Mouse (Mus musculus) layer of hippocampus, postnatal 10 days (tissue): ENCODE results near the gene Cdx2. TPM values are rescaled to one million over a fixed set of nuclear protein-coding genes. Genes with fewer than 3 reads are reported as not detected.

Source experiments
- DNase-seq, 2 experiments: peaks; one replicate each; pipeline ENCODE4 v3.0.0; 2021; ENCODE audit warnings: low spot score in 2 of 2
- microRNA-seq, 2 experiments: library from miRNA; unstranded; fragments of <30 nt; microRNA quantifications; one replicate each; pipeline ENCODE4 v1.2.0; 2021
- total RNA-seq, 2 experiments: library from RNA; stranded (reverse); gene quantifications; 2 replicates each; pipeline ENCODE4 v1.2.3; 2021

The Cdx2 gene
- total RNA-seq, 2 experiments from 2014 or later: not detected

DNA sequence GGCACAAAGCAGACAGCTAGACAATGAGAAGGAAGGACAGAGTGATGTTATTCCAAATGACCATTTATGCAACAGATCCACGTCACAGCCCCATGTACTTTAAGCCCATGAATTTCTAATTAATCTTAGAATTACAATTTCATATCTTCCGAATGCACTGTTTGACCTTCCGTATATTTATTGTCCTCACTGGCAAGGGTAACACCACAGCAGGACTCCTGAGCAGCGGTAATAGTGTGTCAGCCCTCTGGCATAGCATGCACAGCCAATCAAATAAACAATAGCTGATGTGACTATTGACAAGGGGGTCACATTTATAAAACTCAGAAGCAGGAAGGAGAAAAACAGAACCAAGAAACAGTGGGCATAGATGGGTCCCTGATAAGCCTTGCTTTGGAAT, 46.3 kb downstream of the Cdx2 start:
- no peak for DNase-seq

- no peak for DNase-seq
Measured at GRCm38 (mm10) chr5:147260189-147260588, 46.9 kb downstream of the Cdx2 start.

Small RNA genes within 50 kb of the gene (microRNA-seq; reads per million reads assigned to microRNA genes)
- gene Mir7k: 0.78 to 0.89 reads per million in 2 experiments

Other genes starting within 250 kb of the Cdx2 start
- gene Lnx2, start 230.7 kb downstream of the Cdx2 start, total RNA-seq: 1 to 10 TPM; 6.5 to 8.9 TPM
- 10 to 100 TPM; 80.3 to 84.0 TPM for gene Polr1d, start 230.2 kb downstream of the Cdx2 start, total RNA-seq
- 1 to 10 TPM; 1.4 to 1.6 TPM for gene Gsx1, start 118.6 kb downstream of the Cdx2 start, total RNA-seq
- not detected for gene Pdx1, start 37.3 kb downstream of the Cdx2 start, total RNA-seq
- gene Urad, start 15.2 kb upstream of the Cdx2 start, total RNA-seq: not detected
- gene Flt3, start 93.2 kb upstream of the Cdx2 start, total RNA-seq: 1 to 10 TPM; 4.8 to 5.2 TPM
- 10 to 100 TPM; 86.9 to 89.7 TPM for gene Pan3, start 122.9 kb upstream of the Cdx2 start, total RNA-seq